8 mouse cellular contexts compared by ENCODE assay signal in genomic region chr1:36714311-36714710, GRCm38 (mm10). TPM values are rescaled to one million over a fixed set of nuclear protein-coding genes. Genes with fewer than 3 reads are reported as not detected.
DNase-seq lines count a peak whose midpoint lies in the region; ATAC-seq lines count a peak whose summit lies in the region.

Gene Actr1b, minus strand, starts transcription at chr1:36714422.

- H3K36me3 ChIP-seq in heart, embryonic 10.5 days: no peaks in the 10 kb centered on the region
- no peaks in the 10 kb centered on the region for H3K36me3 ChIP-seq in midbrain, embryonic 16.5 days (ENCODE audit: control insufficient read depth, insufficient read depth, low read length)

- WGBS in heart, embryonic 10.5 days: 67% methylated on average over 5 of the region's 5 CpGs
- 84% methylated on average over 5 of the region's 5 CpGs for WGBS in midbrain, embryonic 16.5 days

- H3K4me1 ChIP-seq in brown adipose tissue, adult 24 weeks (ENCODE audit: control insufficient read depth, insufficient read depth, insufficient read length, low read length): no peaks in the 10 kb centered on the region
- no peaks in the 10 kb centered on the region for H3K4me1 ChIP-seq in heart, embryonic 10.5 days
- H3K4me1 ChIP-seq in midbrain, embryonic 16.5 days (ENCODE audit: control insufficient read depth, insufficient read depth, low read length): no peaks in the 10 kb centered on the region

- DNase-seq in layer of hippocampus, adult 18-20 months (ENCODE audit: low spot score in 2 of 2): no peak
- no peak for DNase-seq in layer of hippocampus, adult 11-12 months (ENCODE audit: low spot score)
- no peak for DNase-seq in heart, embryonic 10.5 days (ENCODE audit: low spot score)
- no peak for DNase-seq in layer of hippocampus, postnatal 36 days
- no peak for DNase-seq in cerebellum, postnatal 36 days
- DNase-seq in cerebellum, adult 9-10 months: no peak

- H3K4me3 ChIP-seq in brown adipose tissue, adult 24 weeks (ENCODE audit: insufficient read depth, low read depth, low read length): no peak within 1 kb of the TSS
- H3K4me3 ChIP-seq in heart, embryonic 10.5 days: no peak within 1 kb of the TSS
- H3K4me3 ChIP-seq in midbrain, embryonic 16.5 days (ENCODE audit: low read depth, low read length): no peak within 1 kb of the TSS

- no peak for ATAC-seq in midbrain, embryonic 16.5 days

- H3K27me3 ChIP-seq in heart, embryonic 10.5 days (ENCODE audit: insufficient read depth, poor library complexity, severe bottlenecking): no peaks in the 10 kb centered on the region
- no peaks in the 10 kb centered on the region for H3K27me3 ChIP-seq in midbrain, embryonic 16.5 days (ENCODE audit: control insufficient read depth, insufficient read depth, low read depth, low read length)

- no peak within 1 kb of the TSS for H3K27ac ChIP-seq in brown adipose tissue, adult 24 weeks (replicated peaks; ENCODE audit: low read depth, low read length)
- no peak within 1 kb of the TSS for H3K27ac ChIP-seq in heart, embryonic 10.5 days
- H3K27ac ChIP-seq in midbrain, embryonic 16.5 days (ENCODE audit: low read length): no peak within 1 kb of the TSS

- H3K9ac ChIP-seq in midbrain, embryonic 16.5 days (ENCODE audit: low read depth, low read length): no peak within 1 kb of the TSS

- no peak within 1 kb of the TSS for H3K4me2 ChIP-seq in midbrain, embryonic 16.5 days (ENCODE audit: low read length)

- no peaks in the 10 kb centered on the region for H3K9me3 ChIP-seq in heart, embryonic 10.5 days
- no peaks in the 10 kb centered on the region for H3K9me3 ChIP-seq in midbrain, embryonic 16.5 days (replicated peaks; ENCODE audit: control insufficient read depth, low read length, poor library complexity, severe bottlenecking)

RNA-seq across cellular contexts. Expression of gene Actr1b, which starts in this region (rescaled TPM):
- 100 to 1,000 TPM; 258 to 284 TPM for total RNA-seq in layer of hippocampus, adult 18-20 months (2021)
- polyA plus RNA-seq in brown adipose tissue, adult 24 weeks (2012; ENCODE audit: insufficient read depth, insufficient read length, missing spikeins): 51.9 and 52.4 TPM in 2 replicates
- 126 and 133 TPM in 2 replicates for polyA plus RNA-seq in heart, embryonic 10.5 days (2016; fragmentation: Nextera tagmentation; extraction: Ambion mirVana)
- total RNA-seq in layer of hippocampus, postnatal 36 days (2021): 100 to 1,000 TPM; 246 to 247 TPM
- polyA plus RNA-seq in midbrain, embryonic 16.5 days (2015; fragmentation: Nextera tagmentation; extraction: Ambion mirVana): 92.3 and 106 TPM in 2 replicates
